Mouse (Mus musculus) bone marrow macrophage, adult 2 months (primary cell): Measurements from ENCODE around the gene Lcn10.
"Not testable (repeated sequence)": the region's sequence is repeated elsewhere in the genome, so short reads cannot be mapped to it uniquely, and the experiment has no call there.

Experiments
- CTCF ChIP-seq: IDR thresholded peaks from 2 replicates; pipeline ENCODE4 v1.5.1; 2012; ENCODE audit warnings: low read depth, mild to moderate bottlenecking, low read length, moderate library complexity
- POLR2A ChIP-seq: IDR thresholded peaks from 2 replicates; pipeline ENCODE4 v1.6.1; 2012; ENCODE audit warnings: mild to moderate bottlenecking, low read depth, low read length, borderline replicate concordance

GRCm38 (mm10) chr2:25709056-25709455 is 26.5 kb downstream of the Lcn10 start:
- TF ChIP-seq CTCF, POLR2A: not testable (repeated sequence)
